Mouse (Mus musculus) liver, postnatal 0 days (tissue): ENCODE measurements around the gene Vwa7. TPM values are rescaled to one million over a fixed set of nuclear protein-coding genes. Genes with fewer than 3 reads are reported as not detected.
"Not testable (repeated sequence)": the region's sequence is repeated elsewhere in the genome, so short reads cannot be mapped to it uniquely, and the experiment has no call there.

Experiments
- ATAC-seq: fragments of 200-750 bp; cut with Nextera tagmentation; 2 replicates; pipeline ENCODE4 v1.8.0; 2017; ENCODE audit warnings: mild to moderate bottlenecking, moderate library complexity
- DNase-seq: peaks from one replicate; pipeline ENCODE4 v3.0.0-alpha.2; 2016
- H3K27ac ChIP-seq: fragments of 300-500 bp; sonication (generic); 2 replicates; pipeline ENCODE4 v1.5.1; 2014; ENCODE audit warnings: antibody characterized with exemption, moderate library complexity, mild to moderate bottlenecking, low read depth
- H3K27me3 ChIP-seq: fragments of 300-500 bp; sonication (generic); 2 replicates; pipeline ENCODE4 v1.6.1; 2014; ENCODE audit warnings: low read length, control low read depth, mixed read lengths; ENCODE audit not compliant: insufficient read depth
- H3K36me3 ChIP-seq: fragments of 300-500 bp; sonication (generic); replicated peaks from 2 replicates; pipeline ENCODE4 v1.6.1; 2014; ENCODE audit warnings: mild to moderate bottlenecking, control low read depth, low read length, moderate library complexity, mixed read lengths; ENCODE audit not compliant: insufficient read depth
- H3K4me1 ChIP-seq: fragments of 300-500 bp; sonication (generic); 2 replicates; pipeline ENCODE4 v1.6.1; 2014; ENCODE audit warnings: antibody characterized with exemption, mild to moderate bottlenecking, control low read depth; ENCODE audit not compliant: insufficient read depth
- H3K4me2 ChIP-seq: fragments of 300-500 bp; sonication (generic); 2 replicates; pipeline ENCODE4 v1.6.1; 2014; ENCODE audit warnings: low read depth, mild to moderate bottlenecking, low read length, moderate library complexity, mixed read lengths
- H3K4me3 ChIP-seq: fragments of 300-500 bp; sonication (generic); 2 replicates; pipeline ENCODE4 v1.5.1; 2014; ENCODE audit warnings: low read depth, low read length
- H3K9ac ChIP-seq: fragments of 300-500 bp; sonication (generic); replicated peaks from 2 replicates; pipeline ENCODE4 v1.6.1; 2014; ENCODE audit warnings: mild to moderate bottlenecking, moderate library complexity
- H3K9me3 ChIP-seq: fragments of 300-500 bp; sonication (generic); 2 replicates; pipeline ENCODE4 v1.6.1; 2016; ENCODE audit warnings: mild to moderate bottlenecking, control low read depth, low read length, mixed read lengths
- CTCF ChIP-seq: sonication (generic); IDR thresholded peaks from 2 replicates; pipeline ENCODE4 v1.5.1; 2016; ENCODE audit warnings: antibody characterized with exemption, low read depth
- EP300 ChIP-seq: IDR thresholded peaks from 2 replicates; pipeline ENCODE4 v1.6.1; 2016; ENCODE audit warnings: antibody characterized with exemption, low read depth, mild to moderate bottlenecking
- WGBS: fragments of 180-500 bp; shearing (Covaris S2); extraction: QIAGEN DNeasy Blood & Tissue Kit; methylation state at CpG from one replicate; pipeline ENCODE4 v1.1.7; 2014; ENCODE audit not compliant: insufficient replicate concordance; 5-methylcytosine and 5-hydroxymethylcytosine counted together
- polyA plus RNA-seq: library from polyadenylated mRNA; unstranded; fragments of >200 nt; fragmentation: Nextera tagmentation; extraction: Ambion mirVana; gene quantifications from 2 replicates; pipeline ENCODE4 v1.2.1, GENCODE M21; 2015

The Vwa7 gene
- polyA plus RNA-seq, 1 experiment from 2014 or later, result 0.12 TPM

GRCm38 (mm10) chr17:35003022-35003838 is 13.1 kb upstream of the Vwa7 start:
- DNase-seq, result no peak
- Histone ChIP-seq H3K27me3 (no peaks in the 10 kb centered on the region), H3K27ac (peak overlapping the region; percentile 98; the same call in 1 of the 2 replicates), H3K9me3 (no peaks in the 10 kb centered on the region), H3K4me1 (peaks cover 35% of the 10 kb centered on the region), H3K4me3 (peak overlapping the region; percentile 85), H3K36me3 (peaks cover 52% of the 10 kb centered on the region), H3K9ac (peak overlapping the region; percentile 76), H3K4me2 (peak overlapping the region; percentile 75)
- no peak for TF ChIP-seq EP300
- no peak for TF ChIP-seq CTCF
- WGBS, result 38% methylated on average over 9 of the region's 9 CpGs
- ATAC-seq, result no peak

GRCm38 (mm10) chr17:35004075-35004717 is 12.2 kb upstream of the Vwa7 start:
- TF ChIP-seq CTCF (no peak), EP300 (no peak)
- Histone ChIP-seq H3K9me3 (no peaks in the 10 kb centered on the region), H3K9ac (no peak overlapping the region), H3K27ac (no peak overlapping the region), H3K4me3 (no peak overlapping the region), H3K4me2 (0 out of 2 replicates have a peak overlapping the region, but pooled peaks have one; percentile 7), H3K36me3 (peaks cover 49% of the 10 kb centered on the region), H3K4me1 (peaks cover 25% of the 10 kb centered on the region), H3K27me3 (no peaks in the 10 kb centered on the region)
- 88% methylated on average over 17 of the region's 17 CpGs for WGBS
- DNase-seq, result no peak
- no peak for ATAC-seq

- Histone ChIP-seq H3K9me3 (no peaks in the 10 kb centered on the region), H3K36me3 (peaks cover 55% of the 10 kb centered on the region), H3K4me3 (no peak overlapping the region), H3K9ac (no peak overlapping the region), H3K27me3 (no peaks in the 10 kb centered on the region), H3K4me1 (peaks cover 18% of the 10 kb centered on the region), H3K4me2 (no peak overlapping the region), H3K27ac (no peak overlapping the region)
- TF ChIP-seq EP300, result no peak
- no peak for TF ChIP-seq CTCF
- 88% methylated on average over 10 of the region's 10 CpGs for WGBS
- DNase-seq, result no peak
- no peak for ATAC-seq
These were observed 11.2 kb upstream of the Vwa7 start for GRCm38 (mm10) chr17:35005158-35005557.

DNA sequence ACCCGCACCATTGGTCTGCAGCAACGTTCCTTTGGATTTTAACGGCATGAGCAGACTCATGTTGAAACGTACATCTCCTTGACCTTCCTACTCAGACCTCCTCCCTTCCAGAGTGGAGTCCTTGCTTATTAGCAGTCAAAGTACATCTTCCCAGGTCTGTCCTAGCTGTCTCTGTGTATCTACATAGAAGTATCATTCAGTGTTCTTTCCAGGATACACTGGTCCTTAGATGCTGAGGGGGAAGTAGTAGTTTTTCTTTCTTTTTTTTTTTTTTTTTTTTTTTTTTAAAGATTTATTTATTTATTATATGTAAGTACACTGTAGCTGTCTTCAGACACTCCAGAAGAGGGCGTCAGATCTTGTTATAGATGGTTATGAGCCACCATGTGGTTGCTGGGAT is 10.5 kb upstream of the Vwa7 start:
- not testable (repeated sequence) for H3K9me3 ChIP-seq, H3K4me3 ChIP-seq, H3K27me3 ChIP-seq, H3K4me2 ChIP-seq, H3K9ac ChIP-seq, ATAC-seq, DNase-seq, H3K27ac ChIP-seq
- H3K4me1 ChIP-seq, result peaks cover 18% of the 10 kb centered on the region
- WGBS, result 94% methylated on average over 4 of the region's 5 CpGs
- peaks cover 62% of the 10 kb centered on the region for H3K36me3 ChIP-seq

DNA sequence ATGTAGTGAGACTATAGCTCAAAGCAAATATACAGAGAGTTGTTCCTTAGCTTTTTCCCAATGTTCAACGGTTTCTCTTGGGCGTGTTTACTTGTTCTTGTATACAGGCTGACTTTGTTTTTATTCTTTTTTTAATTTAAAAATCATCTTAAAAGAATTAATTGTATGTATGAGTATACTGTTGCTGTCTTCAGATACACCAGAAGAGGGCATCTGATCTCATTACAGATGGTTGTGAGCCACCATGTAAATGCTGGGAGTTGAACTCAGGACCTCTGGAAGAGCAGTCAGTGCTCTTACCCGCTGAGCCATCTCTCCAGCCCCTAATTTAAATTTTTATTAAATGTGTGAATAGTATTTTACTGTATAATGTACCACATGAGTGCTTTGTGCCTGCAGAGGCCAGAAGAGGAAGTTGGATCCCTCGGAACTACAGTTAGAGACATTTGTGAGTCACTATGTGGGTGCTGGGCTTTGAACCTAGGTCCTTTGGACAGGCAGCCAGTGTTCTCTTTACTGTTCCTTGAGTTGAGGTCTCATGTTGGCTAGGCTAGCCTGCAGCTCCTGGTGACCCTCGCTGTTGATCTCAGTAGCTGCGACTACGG is 8.9 kb upstream of the Vwa7 start:
- H3K4me2 ChIP-seq, result no peak overlapping the region
- H3K4me1 ChIP-seq, result peaks cover 13% of the 10 kb centered on the region
- 90% methylated on average over 7 of the region's 7 CpGs for WGBS
- H3K27ac ChIP-seq, result no peak overlapping the region
- no peaks in the 10 kb centered on the region for H3K27me3 ChIP-seq
- H3K9ac ChIP-seq, result no peak overlapping the region
- no peaks in the 10 kb centered on the region for H3K9me3 ChIP-seq
- ATAC-seq (no peak), DNase-seq (no peak)
- TF ChIP-seq EP300 (no peak), CTCF (peak; percentile 36)
- no peak overlapping the region for H3K4me3 ChIP-seq
- H3K36me3 ChIP-seq, result peaks cover 78% of the 10 kb centered on the region

DNA sequence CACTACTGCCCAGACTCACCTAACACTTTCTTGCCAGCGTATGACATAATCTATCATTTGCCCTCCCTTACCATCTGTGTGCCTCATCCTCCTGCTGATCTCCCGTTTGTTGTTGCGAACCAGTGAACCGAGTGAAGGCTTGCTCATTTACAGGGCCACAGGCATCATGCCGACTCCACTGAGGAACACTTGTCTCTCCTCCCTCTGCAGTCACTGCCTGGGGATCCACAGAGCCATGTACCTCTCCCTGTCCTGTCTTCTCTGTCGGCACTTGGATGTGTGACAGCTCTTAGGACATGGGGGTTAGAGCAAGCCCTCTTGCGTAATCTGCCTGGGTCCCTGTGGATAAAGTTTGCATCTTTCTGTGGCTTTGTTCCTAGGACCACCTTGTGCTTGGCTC is 6.8 kb upstream of the Vwa7 start:
- no peak overlapping the region for H3K27ac ChIP-seq
- H3K4me3 ChIP-seq, result no peak overlapping the region
- TF ChIP-seq EP300 (no peak), CTCF (no peak)
- H3K9me3 ChIP-seq, result no peaks in the 10 kb centered on the region
- WGBS, result 87% methylated on average over 7 of the region's 7 CpGs
- DNase-seq (no peak), ATAC-seq (no peak)
- H3K27me3 ChIP-seq, result no peaks in the 10 kb centered on the region
- no peak overlapping the region for H3K4me2 ChIP-seq
- H3K36me3 ChIP-seq, result peaks cover 90% of the 10 kb centered on the region
- H3K9ac ChIP-seq, result no peak overlapping the region
- no peaks in the 10 kb centered on the region for H3K4me1 ChIP-seq
